Mouse (Mus musculus) retina, postnatal 1 day (tissue): ENCODE measurements around the gene Fmod.

Experiments used
- DNase-seq: peaks from one replicate; pipeline ENCODE4 v3.0.0-alpha.2; 2012

Fmod gene

DNA sequence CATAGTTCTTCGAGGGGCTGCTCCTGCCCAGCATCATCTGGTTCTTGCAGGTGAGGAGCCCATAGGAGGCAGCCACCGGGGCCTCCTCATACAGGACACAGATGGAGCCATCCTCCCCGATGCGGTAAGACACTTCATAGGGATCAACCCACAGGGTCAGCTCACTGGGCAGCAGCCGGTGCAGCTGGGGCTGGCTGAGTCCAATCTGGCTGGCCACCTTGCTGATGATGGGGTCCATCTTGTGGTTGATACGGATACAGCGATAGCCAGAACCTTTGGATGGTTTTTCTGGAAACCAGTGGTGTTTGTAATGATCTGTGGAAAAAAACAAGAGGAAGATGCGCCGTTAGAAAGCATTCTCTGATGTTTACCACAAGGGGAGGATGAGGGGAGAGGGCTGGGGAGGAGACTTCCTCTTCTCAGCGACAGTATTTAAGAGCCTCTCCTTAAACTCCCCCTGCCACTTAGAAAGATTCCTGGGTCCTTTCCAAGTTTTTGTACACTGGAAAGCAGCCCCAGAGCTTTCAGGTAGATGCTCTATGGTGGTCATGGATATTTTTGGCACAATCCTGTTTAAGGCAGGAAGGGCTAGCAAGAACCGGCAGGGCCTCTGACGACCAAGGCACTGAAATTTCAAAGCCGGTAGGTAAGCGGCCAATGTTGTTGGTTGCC is 40.5 kb downstream of the Fmod start:
- peak; percentile 76 for DNase-seq

DNA sequence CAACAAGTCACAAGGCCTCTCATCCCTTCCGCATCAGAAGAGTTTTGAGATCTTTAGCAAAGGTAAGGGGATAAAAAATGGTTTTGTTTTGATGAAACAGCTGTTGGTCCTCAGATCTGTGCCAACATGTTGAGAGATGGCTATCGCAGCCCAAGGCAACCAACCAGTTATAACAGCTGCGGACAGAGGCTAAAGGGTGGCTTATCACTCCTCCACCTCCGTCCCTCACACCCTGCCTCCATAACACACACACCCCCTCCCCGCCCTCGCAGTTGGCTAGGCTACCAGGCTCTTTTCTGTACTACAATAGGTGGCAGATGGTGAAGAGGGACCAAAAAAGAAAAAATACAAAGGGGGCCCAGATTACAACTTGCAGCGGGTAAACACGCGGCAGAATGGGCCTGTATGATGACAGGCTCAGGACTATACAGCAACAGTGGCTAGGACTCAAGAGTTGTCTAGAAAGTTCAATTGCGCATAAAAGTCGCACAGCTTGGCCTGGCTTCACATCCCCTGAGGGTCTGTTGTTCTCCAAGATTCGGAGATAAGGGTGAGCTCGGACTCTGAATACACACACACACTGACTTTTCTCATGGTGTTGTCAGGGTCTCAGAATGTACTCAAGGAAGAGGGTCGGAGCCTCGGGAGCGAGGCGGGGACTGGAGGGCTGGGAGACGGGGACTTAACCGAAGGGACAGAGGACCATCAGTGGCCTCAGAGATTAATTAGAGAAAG is 41.2 kb downstream of the Fmod start:
- no peak for DNase-seq

- DNase-seq: peak; percentile 98
Measured at GRCm38 (mm10) chr1:134078802-134079476, 41.9 kb downstream of the Fmod start, which contains the start of gene Btg2. Gene Btg2 (minus strand): TSS chr1:134079120.

GRCm38 (mm10) chr1:134079477-134080163 is 42.6 kb downstream of the Fmod start:
- DNase-seq: no peak

DNA sequence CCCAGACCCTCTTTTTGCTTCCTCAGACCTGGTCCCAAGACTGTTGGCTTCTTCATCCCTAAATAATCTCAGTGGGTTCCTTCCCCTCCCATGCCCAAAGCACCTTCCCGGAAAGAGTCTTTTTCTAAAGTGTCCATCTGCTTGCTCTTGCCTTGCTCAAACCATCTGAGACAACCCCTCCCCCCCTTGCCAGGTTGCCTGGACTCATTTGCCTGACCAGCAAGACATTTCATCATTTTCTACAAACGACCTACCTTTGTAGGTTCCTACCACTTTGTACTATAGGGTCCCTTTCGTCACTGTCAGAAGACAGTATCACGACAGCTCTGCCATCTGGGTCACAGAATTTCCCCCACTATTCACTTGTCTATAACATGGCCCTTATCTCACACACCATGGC is 43.4 kb downstream of the Fmod start:
- no peak for DNase-seq

GRCm38 (mm10) chr1:134080881-134081450 is 43.9 kb downstream of the Fmod start:
- no peak for DNase-seq

DNA sequence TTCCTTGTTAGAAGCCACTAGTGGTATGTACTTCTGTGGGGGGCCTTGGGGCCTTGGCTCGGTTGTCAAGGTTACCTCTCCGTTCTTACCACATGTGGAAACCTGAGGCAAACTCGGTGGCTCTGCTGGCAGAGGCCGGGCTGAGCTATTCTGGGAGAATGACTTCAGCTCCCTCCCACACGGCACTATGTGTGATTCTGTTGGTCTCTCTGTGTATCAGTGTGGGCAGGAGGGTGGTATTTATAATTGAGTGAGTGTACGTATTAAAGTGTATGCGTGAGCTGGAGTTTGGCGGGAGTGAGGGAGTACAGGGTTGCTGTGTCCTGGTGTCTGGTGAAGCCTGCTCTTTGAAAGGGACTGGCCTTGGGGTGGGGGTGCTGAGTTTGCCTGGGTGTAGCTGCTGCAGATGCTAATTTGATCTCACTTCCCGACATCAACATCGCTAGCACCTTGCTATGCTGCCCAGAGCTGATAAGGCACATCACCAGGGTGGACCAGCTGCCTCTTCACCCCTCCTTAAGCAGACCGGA is 46.0 kb downstream of the Fmod start:
- no peak for DNase-seq

DNA sequence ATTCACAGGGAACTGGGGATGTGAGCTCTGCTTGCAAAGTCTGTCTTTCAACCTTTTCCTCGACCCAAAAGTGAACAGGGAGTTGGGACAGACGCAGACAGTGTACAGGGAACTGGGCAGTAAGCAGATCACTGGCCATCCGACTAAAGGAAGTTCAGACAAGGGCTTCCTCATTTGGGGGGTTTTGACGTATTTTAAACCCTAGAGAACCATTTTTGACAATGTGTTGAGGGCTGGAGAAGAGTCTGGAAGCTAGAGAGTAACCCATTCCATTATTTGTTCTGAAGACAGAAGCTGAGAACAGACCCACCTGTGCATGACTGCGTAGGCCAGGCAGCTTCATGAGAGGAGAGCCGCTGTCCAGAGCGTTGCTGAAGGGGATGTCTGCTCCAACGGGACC is 46.6 kb downstream of the Fmod start:
- no peak for DNase-seq

- DNase-seq: no peak
Measured at GRCm38 (mm10) chr1:134084128-134084527, 47.1 kb downstream of the Fmod start.

DNA sequence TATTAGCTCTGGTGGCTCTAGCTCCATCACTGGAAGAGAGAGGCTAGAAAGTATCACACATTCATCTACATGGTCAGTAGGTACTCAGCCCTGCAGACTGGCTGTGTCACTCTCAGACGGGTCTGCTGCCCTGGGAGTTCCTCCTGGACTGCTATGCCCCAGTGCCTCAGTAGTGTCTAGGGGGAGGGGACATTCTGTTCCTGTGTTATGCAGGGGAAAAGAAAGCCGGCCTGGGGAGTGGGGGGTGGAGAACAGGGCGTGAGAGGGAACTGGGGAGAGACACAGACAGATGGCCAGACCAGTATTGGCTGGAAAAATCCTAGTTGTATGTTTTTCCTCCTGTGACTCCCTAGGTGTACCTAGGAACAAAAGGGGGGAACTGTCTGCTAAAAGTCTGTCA is 49.0 kb downstream of the Fmod start:
- no peak for DNase-seq

GRCm38 (mm10) chr1:134086811-134087398 is 49.9 kb downstream of the Fmod start:
- DNase-seq: peak; percentile 67

DNA sequence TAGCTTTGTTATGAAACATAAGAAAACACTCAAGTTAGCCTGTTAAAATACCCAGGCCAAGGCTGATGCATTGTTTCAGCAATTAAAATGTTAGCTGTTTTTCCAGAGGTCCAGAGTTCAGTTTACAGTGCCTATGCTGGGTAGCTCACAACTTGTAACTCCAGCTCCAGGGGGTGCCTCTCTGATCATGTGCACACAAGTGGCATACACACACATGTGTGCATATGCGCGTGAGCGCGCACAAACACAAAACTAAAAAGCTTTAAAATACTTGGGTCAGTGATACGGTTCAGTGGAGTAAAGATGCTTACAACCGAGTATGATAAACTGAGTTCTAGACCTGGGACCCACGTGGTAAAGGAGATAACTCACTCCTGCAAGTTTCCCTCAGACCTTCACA is 52.0 kb downstream of the Fmod start:
- DNase-seq: no peak

GRCm38 (mm10) chr1:134091851-134092250 is 54.8 kb downstream of the Fmod start:
- DNase-seq: no peak

GRCm38 (mm10) chr1:134092368-134092767 is 55.3 kb downstream of the Fmod start:
- no peak for DNase-seq

- peak; percentile 93 for DNase-seq
Measured at GRCm38 (mm10) chr1:134092852-134093770, 56.1 kb downstream of the Fmod start.

DNA sequence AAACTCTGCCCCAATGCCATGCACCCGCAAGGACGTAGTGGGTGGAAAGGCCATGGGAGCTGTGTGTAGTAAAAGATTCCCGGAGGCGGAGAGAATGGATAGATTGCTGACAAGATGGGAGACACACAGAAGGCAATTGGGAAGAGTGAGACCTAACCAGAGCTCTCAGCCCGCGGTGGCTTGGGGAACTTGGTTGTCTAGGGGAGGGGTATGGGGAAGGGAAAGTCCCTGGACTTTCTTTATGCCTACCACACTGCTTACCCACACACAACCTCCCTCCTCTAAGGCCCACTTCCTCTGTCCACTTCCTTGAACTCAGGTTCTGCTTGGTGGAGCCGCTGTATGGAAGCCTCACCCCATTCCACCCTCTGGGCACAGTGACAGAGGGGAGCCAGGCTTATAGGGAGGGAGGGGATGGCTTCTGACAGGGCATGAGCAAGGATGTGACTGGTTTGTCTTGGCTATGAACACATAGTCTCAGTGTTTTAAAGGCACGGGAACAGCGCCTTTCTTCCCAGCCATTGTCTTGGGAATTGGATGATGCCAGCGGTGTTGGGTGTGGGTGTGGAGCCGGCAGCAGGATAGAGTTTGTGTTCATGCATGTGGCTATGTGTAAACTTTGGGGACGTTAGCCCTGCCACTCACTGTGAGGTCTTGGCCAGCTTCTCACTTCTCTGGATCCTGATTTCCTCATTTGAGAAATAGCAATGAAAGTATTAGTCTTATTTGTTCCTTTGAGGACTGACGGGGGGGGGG is 56.9 kb downstream of the Fmod start:
- no peak for DNase-seq

GRCm38 (mm10) chr1:134095033-134095612 is 58.1 kb downstream of the Fmod start:
- DNase-seq: no peak

DNA sequence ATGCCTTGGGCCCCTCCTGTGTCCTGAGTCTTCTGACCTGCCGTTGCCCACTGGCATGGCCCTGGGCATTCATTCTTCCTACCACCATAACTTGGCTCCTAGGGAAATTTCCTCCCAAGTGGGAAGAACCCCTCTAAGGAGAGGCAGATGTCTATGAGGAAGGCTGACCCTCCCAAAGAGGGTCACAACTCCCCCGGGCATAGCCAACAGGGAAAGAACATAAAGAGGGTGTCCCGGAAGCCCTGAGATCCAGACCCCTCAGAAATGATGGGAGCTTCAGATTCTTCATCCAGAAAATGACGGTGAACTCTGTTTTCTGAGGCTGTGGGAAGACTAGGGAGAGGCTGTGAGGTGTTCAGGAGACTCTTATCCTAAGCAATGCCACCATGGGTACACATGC is 58.7 kb downstream of the Fmod start:
- no peak for DNase-seq

DNA sequence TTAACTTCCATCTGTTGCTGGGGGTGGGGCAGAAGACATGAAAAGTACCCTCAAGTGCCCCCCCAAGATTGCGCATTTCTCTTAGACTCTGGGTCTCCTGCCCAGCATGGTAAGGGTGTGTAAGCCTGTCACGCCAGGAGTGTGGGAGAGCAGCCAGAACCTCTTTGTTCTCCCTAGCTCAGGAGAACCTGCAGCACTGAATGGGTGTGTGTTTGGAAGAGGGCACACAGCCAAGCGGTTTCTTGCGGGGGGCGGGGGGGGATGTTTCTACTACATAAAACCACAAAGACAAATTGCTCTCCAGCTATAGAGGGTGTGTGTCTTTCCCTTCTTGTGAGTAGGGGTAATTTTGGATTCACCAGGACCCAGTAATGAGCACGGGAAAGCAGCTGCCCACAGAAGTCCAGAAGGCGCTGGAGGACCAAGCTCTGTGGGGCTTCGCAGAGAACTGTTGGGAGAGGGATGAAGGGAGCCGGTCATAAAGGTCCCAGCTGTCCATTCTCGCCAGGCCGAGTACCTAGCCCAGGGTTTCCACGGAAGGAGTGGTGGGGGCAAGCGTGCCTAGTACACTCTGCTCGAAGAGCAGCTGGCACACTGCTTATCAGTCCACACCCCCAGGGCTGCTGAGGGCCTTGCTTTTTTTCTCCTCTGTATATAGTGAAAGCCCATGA is 59.3 kb downstream of the Fmod start:
- DNase-seq: peak; percentile 86
